Mouse (Mus musculus): ENCODE data around the gene Traf4. TPM values are rescaled to one million over a fixed set of nuclear protein-coding genes. Genes with fewer than 3 reads are reported as not detected.
"Not testable (repeated sequence)": the region's sequence is repeated elsewhere in the genome, so short reads cannot be mapped to it uniquely, and the experiment has no call there.

Traf4 gene
- polyA plus RNA-seq (2012; rRNA removed): 20.4 and 26.1 TPM in 2 replicates

- peak; percentile 72 for DNase-seq (ENCODE audit: low spot score)
Measured at GRCm38 (mm10) chr11:78164924-78165760, at the start of gene Traf4. Traf4 (minus strand) TSS chr11:78165589.

GRCm38 (mm10) chr11:78213086-78213817 lies 47.9 kb upstream of the Traf4 start:
- no peak for DNase-seq (ENCODE audit: low spot score)

GRCm38 (mm10) chr11:78211513-78211912 lies 46.1 kb upstream of the Traf4 start:
- DNase-seq (ENCODE audit: low spot score): no peak

- no peak for DNase-seq (ENCODE audit: low spot score)
Measured at GRCm38 (mm10) chr11:78210615-78211014, 45.2 kb upstream of the Traf4 start.

- no peak for DNase-seq (ENCODE audit: low spot score)
Measured at GRCm38 (mm10) chr11:78209886-78210285, 44.5 kb upstream of the Traf4 start.

GRCm38 (mm10) chr11:78207190-78207589 lies 41.8 kb upstream of the Traf4 start:
- no peak for DNase-seq (ENCODE audit: low spot score)

GRCm38 (mm10) chr11:78205361-78206206 lies 40.2 kb upstream of the Traf4 start:
- DNase-seq (ENCODE audit: low spot score): no peak

GRCm38 (mm10) chr11:78204287-78204686 lies 38.9 kb upstream of the Traf4 start:
- DNase-seq (ENCODE audit: low spot score): no peak

GRCm38 (mm10) chr11:78202372-78202771 lies 37.0 kb upstream of the Traf4 start:
- no peak for DNase-seq (ENCODE audit: low spot score)

- no peak for DNase-seq (ENCODE audit: low spot score)
Measured at GRCm38 (mm10) chr11:78195101-78195863, 29.9 kb upstream of the Traf4 start.

GRCm38 (mm10) chr11:78194411-78195100 lies 29.2 kb upstream of the Traf4 start:
- peak; percentile 54 for DNase-seq (ENCODE audit: low spot score)

GRCm38 (mm10) chr11:78193113-78193512 lies 27.7 kb upstream of the Traf4 start, which contains the start of gene Proca1:
Proca1 (plus strand) TSS chr11:78193392.
- DNase-seq (ENCODE audit: low spot score): no peak

- no peak for DNase-seq (ENCODE audit: low spot score)
Measured at GRCm38 (mm10) chr11:78190041-78190440, 24.7 kb upstream of the Traf4 start.

GRCm38 (mm10) chr11:78189234-78190040 lies 24.0 kb upstream of the Traf4 start:
- no peak for DNase-seq (ENCODE audit: low spot score)

- peak; percentile 59 for DNase-seq (ENCODE audit: low spot score)
Measured at GRCm38 (mm10) chr11:78188331-78189233, 23.2 kb upstream of the Traf4 start, which contains the start of gene Rab34. Rab34 (plus strand) TSS chr11:78188430.

- not testable (repeated sequence) for DNase-seq (ENCODE audit: low spot score)
Measured at GRCm38 (mm10) chr11:78184702-78185101, 19.3 kb upstream of the Traf4 start.

GRCm38 (mm10) chr11:78183884-78184514 lies 18.6 kb upstream of the Traf4 start:
- no peak for DNase-seq (ENCODE audit: low spot score)
